Mouse (Mus musculus) liver, postnatal 0 days (tissue): Measurements from ENCODE around the gene Kif21a. TPM values are rescaled to one million over a fixed set of nuclear protein-coding genes. Genes with fewer than 3 reads are reported as not detected.

Experiments
- ATAC-seq: fragments of 200-750 bp; cut with Nextera tagmentation; 2 replicates; pipeline ENCODE4 v1.8.0; 2017; ENCODE audit warnings: mild to moderate bottlenecking, moderate library complexity
- DNase-seq: peaks from one replicate; pipeline ENCODE4 v3.0.0-alpha.2; 2016
- H3K27ac ChIP-seq: fragments of 300-500 bp; sonication (generic); 2 replicates; pipeline ENCODE4 v1.5.1; 2014; ENCODE audit warnings: antibody characterized with exemption, moderate library complexity, mild to moderate bottlenecking, low read depth
- H3K27me3 ChIP-seq: fragments of 300-500 bp; sonication (generic); 2 replicates; pipeline ENCODE4 v1.6.1; 2014; ENCODE audit warnings: low read length, control low read depth, mixed read lengths; ENCODE audit not compliant: insufficient read depth
- H3K36me3 ChIP-seq: fragments of 300-500 bp; sonication (generic); replicated peaks from 2 replicates; pipeline ENCODE4 v1.6.1; 2014; ENCODE audit warnings: mild to moderate bottlenecking, control low read depth, low read length, moderate library complexity, mixed read lengths; ENCODE audit not compliant: insufficient read depth
- H3K4me1 ChIP-seq: fragments of 300-500 bp; sonication (generic); 2 replicates; pipeline ENCODE4 v1.6.1; 2014; ENCODE audit warnings: antibody characterized with exemption, mild to moderate bottlenecking, control low read depth; ENCODE audit not compliant: insufficient read depth
- H3K4me2 ChIP-seq: fragments of 300-500 bp; sonication (generic); 2 replicates; pipeline ENCODE4 v1.6.1; 2014; ENCODE audit warnings: low read depth, mild to moderate bottlenecking, low read length, moderate library complexity, mixed read lengths
- H3K4me3 ChIP-seq: fragments of 300-500 bp; sonication (generic); 2 replicates; pipeline ENCODE4 v1.5.1; 2014; ENCODE audit warnings: low read depth, low read length
- H3K9ac ChIP-seq: fragments of 300-500 bp; sonication (generic); replicated peaks from 2 replicates; pipeline ENCODE4 v1.6.1; 2014; ENCODE audit warnings: mild to moderate bottlenecking, moderate library complexity
- H3K9me3 ChIP-seq: fragments of 300-500 bp; sonication (generic); 2 replicates; pipeline ENCODE4 v1.6.1; 2016; ENCODE audit warnings: mild to moderate bottlenecking, control low read depth, low read length, mixed read lengths
- CTCF ChIP-seq: sonication (generic); IDR thresholded peaks from 2 replicates; pipeline ENCODE4 v1.5.1; 2016; ENCODE audit warnings: antibody characterized with exemption, low read depth
- EP300 ChIP-seq: IDR thresholded peaks from 2 replicates; pipeline ENCODE4 v1.6.1; 2016; ENCODE audit warnings: antibody characterized with exemption, low read depth, mild to moderate bottlenecking
- WGBS: fragments of 180-500 bp; shearing (Covaris S2); extraction: QIAGEN DNeasy Blood & Tissue Kit; methylation state at CpG from one replicate; pipeline ENCODE4 v1.1.7; 2014; ENCODE audit not compliant: insufficient replicate concordance; 5-methylcytosine and 5-hydroxymethylcytosine counted together
- polyA plus RNA-seq: library from polyadenylated mRNA; unstranded; fragments of >200 nt; fragmentation: Nextera tagmentation; extraction: Ambion mirVana; gene quantifications from 2 replicates; pipeline ENCODE4 v1.2.1, GENCODE M21; 2015

The Kif21a gene
- polyA plus RNA-seq, 1 experiment from 2014 or later = 5.2 TPM

DNA sequence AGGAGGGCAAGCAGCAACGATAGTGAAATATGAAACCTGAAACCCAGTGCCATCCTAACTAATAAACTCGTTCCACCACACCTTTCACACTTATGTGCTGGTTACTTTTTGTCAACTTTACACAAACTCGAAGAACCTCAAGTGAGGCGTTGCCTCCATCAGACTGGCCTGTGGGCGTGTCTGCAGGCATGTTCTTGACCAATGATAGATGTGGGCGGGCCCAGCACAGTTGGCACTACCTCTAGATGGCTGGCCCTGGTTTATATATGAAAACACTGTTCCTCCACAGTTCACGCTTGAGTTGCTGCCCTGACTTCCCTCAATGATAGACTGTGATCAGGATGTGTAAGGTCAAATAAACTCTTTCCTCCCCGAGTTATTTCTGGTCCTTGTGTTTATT lies 3.2 kb downstream of the Kif21a start:
- DNase-seq (peak; percentile 45), ATAC-seq (no peak)
- 64% methylated on average over 8 of the region's 8 CpGs for WGBS
- no peak overlapping the region for H3K27ac ChIP-seq
- H3K27me3 ChIP-seq = peaks cover 5% of the 10 kb centered on the region; the same call in 1 of the 2 replicates
- H3K9ac ChIP-seq = no peak overlapping the region
- H3K4me1 ChIP-seq = peaks cover 3% of the 10 kb centered on the region
- no peak overlapping the region for H3K4me3 ChIP-seq
- no peak overlapping the region for H3K4me2 ChIP-seq
- H3K9me3 ChIP-seq = no peaks in the 10 kb centered on the region
- no peaks in the 10 kb centered on the region for H3K36me3 ChIP-seq
- TF ChIP-seq EP300 (no peak), CTCF (no peak)

DNA sequence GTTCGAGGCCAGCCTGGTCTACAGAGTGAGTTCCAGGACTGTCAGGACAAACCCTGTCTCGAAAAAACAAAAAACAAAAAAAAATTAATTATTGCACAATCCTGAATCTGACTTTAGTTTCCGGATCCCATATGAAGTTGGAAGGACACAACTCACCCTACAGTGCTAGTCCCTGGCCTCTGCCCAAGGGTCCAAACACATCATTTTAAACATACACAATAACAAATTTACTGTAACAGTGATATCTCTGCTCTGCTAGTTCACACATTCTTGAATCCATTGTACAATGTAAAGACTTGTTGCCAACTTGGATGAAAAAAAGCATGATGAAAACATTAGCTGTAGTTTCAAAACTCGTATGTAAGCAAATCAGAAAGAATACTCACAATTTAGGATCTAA lies 6.5 kb downstream of the Kif21a start:
- no peak for DNase-seq
- Histone ChIP-seq H3K36me3 (no peaks in the 10 kb centered on the region), H3K4me2 (no peak overlapping the region), H3K9me3 (no peaks in the 10 kb centered on the region), H3K4me3 (no peak overlapping the region), H3K4me1 (no peaks in the 10 kb centered on the region), H3K9ac (no peak overlapping the region), H3K27ac (no peak overlapping the region), H3K27me3 (no peaks in the 10 kb centered on the region)
- TF ChIP-seq EP300 = no peak
- no peak for TF ChIP-seq CTCF
- ATAC-seq = no peak
- 82% methylated on average over 4 of the region's 4 CpGs for WGBS

DNA sequence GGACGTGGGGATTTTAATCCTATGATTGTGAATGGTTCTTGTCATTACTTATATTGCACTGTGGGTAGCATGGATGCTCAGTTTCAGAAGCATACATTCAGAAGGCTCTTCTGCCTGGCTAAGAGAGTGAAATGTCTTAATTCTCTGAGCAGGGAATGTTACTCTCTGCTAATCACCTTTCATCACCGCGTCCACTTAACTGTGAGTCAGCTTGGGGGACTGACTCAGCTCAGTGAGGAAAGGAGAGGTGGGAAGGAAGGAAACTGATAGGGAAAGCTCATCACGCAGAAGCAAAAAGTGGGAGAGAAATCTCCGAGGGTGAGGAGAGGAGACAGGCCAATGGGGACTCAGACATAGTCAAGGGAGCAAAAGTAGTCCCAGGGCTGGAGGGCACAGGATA lies 10.9 kb downstream of the Kif21a start:
- no peaks in the 10 kb centered on the region for H3K36me3 ChIP-seq
- DNase-seq = no peak
- H3K4me1 ChIP-seq = peaks cover 3% of the 10 kb centered on the region; the same call in 1 of the 2 replicates
- WGBS = 64% methylated on average over 5 of the region's 5 CpGs
- H3K27me3 ChIP-seq = no peaks in the 10 kb centered on the region
- H3K4me2 ChIP-seq = no peak overlapping the region
- TF ChIP-seq EP300 (no peak), CTCF (no peak)
- H3K9me3 ChIP-seq = no peaks in the 10 kb centered on the region
- H3K9ac ChIP-seq = no peak overlapping the region
- ATAC-seq = no peak
- H3K4me3 ChIP-seq = no peak overlapping the region
- no peak overlapping the region for H3K27ac ChIP-seq

DNA sequence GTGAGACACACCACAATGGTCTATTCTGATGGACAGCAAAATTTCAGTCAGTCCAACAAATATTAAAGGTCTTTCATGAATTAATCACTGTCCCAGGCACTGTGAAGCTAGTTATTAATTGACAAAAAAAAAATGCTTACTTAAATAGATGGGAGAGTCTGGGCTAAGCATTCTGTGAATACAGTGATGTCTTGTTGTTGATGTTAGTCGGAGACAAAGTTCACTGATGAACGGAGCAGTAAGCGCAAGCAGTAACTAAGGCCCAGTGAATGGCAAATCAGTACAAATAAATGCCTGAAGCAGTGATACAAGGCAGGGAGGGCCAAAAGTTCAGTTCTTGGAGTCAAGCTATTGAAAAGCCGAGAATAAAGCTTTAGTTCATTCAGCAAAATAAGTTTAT lies 15.7 kb downstream of the Kif21a start:
- H3K27me3 ChIP-seq = no peaks in the 10 kb centered on the region
- H3K9ac ChIP-seq = no peak overlapping the region
- H3K4me1 ChIP-seq = peaks cover 3% of the 10 kb centered on the region; the same call in 1 of the 2 replicates
- H3K27ac ChIP-seq = peak overlapping the region; percentile 26; the same call in 1 of the 2 replicates
- no peaks in the 10 kb centered on the region for H3K9me3 ChIP-seq
- H3K4me3 ChIP-seq = no peak overlapping the region
- DNase-seq = no peak
- ATAC-seq = peak; percentile 56
- no peak for TF ChIP-seq EP300
- no peak for TF ChIP-seq CTCF
- no peaks in the 10 kb centered on the region for H3K36me3 ChIP-seq
- no peak overlapping the region for H3K4me2 ChIP-seq
- 68% methylated on average over 4 of the region's 4 CpGs for WGBS

DNA sequence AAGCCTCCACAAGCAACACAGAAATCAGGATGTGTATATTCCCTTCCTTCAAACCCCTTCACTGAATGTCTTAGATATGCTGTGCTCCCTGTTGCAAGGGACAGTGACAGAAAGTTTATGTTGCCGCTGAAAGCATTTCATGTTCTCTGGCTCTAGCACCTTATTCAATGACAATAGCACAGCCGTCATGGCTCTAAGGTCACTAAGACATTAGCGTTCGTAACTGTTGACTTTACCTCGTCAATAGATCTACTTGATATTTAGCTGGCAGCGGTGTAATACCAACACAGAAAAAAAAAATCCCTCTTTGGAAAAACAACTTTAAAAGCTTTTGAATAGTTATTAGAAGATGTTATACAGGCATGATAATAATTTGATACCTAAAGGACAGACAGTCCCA lies 16.2 kb downstream of the Kif21a start:
- Histone ChIP-seq H3K27ac (peak overlapping the region; percentile 23; the same call in 1 of the 2 replicates), H3K9ac (no peak overlapping the region), H3K4me3 (no peak overlapping the region), H3K4me1 (peaks cover 3% of the 10 kb centered on the region; the same call in 1 of the 2 replicates), H3K36me3 (no peaks in the 10 kb centered on the region), H3K27me3 (no peaks in the 10 kb centered on the region), H3K9me3 (no peaks in the 10 kb centered on the region), H3K4me2 (no peak overlapping the region)
- ATAC-seq (peak; percentile 70), DNase-seq (no peak)
- TF ChIP-seq EP300 = no peak
- TF ChIP-seq CTCF = no peak
- 60% methylated on average over 6 of the region's 6 CpGs for WGBS

DNA sequence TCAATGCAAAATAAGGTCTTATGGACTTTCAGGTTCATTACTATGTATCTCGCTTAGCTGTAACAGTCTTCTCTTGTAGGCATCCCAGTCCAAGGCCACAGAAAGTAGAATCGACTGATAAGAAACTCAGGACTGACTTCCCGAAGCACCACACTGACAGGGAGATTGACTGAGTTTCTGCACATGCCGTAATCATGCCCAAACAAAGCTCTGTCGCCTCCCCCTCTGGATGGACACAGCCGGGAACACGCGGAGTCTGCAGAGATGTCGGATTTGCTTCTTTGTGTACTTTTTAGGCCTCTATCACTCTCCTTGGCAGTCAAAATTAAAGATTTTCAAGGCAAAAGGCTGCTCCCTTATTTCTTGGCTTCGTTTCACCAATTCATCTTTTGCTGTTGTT lies 20.8 kb downstream of the Kif21a start:
- TF ChIP-seq EP300 (no peak), CTCF (no peak)
- H3K27ac ChIP-seq = no peak overlapping the region
- no peaks in the 10 kb centered on the region for H3K9me3 ChIP-seq
- H3K36me3 ChIP-seq = no peaks in the 10 kb centered on the region
- H3K9ac ChIP-seq = no peak overlapping the region
- no peaks in the 10 kb centered on the region for H3K4me1 ChIP-seq
- no peaks in the 10 kb centered on the region for H3K27me3 ChIP-seq
- ATAC-seq (no peak), DNase-seq (no peak)
- H3K4me2 ChIP-seq = no peak overlapping the region
- no peak overlapping the region for H3K4me3 ChIP-seq
- WGBS = 69% methylated on average over 10 of the region's 10 CpGs

DNA sequence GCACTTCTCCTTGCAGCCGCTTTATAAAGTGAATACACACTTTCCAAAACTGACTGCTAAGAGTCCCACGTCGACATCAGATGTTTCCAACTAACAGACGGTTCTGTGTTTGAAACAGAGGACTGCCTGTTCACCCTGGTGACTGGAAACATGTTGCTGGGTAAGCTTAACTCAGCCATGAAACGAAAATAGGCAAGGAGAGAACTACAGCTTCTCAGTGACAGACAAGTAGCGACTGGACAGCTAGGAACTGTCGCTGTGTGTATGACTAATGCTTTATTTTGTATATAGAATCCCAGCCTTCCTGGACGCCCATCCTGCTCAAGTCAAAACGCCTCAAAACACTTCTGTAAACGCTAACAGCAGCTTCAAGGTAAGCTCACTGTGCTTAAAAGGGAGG lies 21.3 kb downstream of the Kif21a start:
- no peaks in the 10 kb centered on the region for H3K36me3 ChIP-seq
- H3K4me3 ChIP-seq = no peak overlapping the region
- no peaks in the 10 kb centered on the region for H3K9me3 ChIP-seq
- no peak for TF ChIP-seq CTCF
- TF ChIP-seq EP300 = no peak
- H3K4me1 ChIP-seq = no peaks in the 10 kb centered on the region
- H3K27ac ChIP-seq = no peak overlapping the region
- ATAC-seq (no peak), DNase-seq (no peak)
- no peak overlapping the region for H3K4me2 ChIP-seq
- no peaks in the 10 kb centered on the region for H3K27me3 ChIP-seq
- WGBS = 79% methylated on average over 10 of the region's 10 CpGs
- no peak overlapping the region for H3K9ac ChIP-seq
